Mouse (Mus musculus): ENCODE results near the gene Lrig1.

Lrig1 gene

DNA sequence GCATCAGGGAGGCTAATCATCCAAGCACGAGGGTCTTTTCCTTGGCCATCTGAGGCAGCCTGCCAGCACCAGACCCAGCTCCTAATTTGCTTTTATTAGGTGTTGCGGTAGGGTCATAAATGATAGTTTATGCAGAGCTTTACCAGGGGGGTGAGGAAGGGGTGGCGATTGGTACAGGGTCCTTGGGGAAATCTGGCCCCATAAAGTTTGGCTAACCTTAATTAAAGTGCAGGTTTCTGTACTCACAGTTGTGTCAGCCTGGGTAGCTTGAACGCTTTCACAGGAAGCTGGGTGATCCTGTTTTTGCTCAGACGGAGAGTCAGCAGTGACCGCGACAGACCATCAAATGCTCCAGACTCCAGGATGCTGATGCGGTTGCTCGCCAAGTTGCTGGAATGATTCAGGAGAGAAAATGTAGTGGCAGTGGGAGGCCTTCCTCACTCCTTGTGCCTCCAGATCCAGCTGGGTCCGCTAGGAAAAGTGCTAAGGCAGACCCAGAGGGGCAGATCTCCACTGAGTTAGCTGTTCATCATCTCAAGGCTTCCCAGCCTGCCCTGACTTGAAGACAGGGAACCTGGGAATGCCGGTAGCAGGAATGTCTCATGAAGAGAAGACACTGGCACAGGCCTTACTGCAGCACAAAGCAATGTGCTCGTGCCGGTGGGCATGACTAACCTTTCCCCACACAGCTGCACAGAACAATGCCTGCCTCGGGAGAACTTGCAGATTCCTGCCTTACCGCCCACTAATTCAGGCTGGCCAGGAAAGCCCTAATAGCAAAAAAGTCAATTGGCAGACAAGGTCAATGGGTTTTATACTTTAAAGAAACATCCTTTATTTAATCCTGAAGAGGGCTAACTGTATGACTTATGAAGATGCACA, 72.0 kb downstream of the Lrig1 start:
- in situ Hi-C loops (cut with MboI; ENCODE audit: unreplicated experiment in 2 of 2), result loop anchor here (10.0 to 25.0 kb wide), 2 partner anchors 137 to 484 kb away; partner anchors contain the start of gene Kbtbd8 (in 1 of the 2)

DNA sequence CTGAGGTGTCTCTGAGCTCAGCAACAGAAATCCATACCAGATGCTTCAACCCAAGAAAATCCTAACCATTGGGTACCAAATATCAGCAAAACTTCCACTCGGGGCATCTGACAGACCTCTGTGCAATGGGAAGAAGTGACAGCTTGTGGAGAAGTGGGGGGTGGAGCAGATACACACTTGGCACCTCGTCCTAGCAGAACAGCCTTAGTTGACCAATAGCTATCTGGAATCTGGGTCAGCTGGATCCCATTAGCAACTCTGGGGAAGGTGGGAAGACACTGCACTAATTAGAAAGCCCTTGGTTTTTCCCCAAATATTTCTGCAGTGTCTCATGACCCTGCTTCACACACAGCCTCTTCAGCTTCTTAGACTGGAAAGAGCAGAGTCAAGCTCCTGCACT, 73.2 kb downstream of the Lrig1 start:
- in situ Hi-C loops (cut with MboI; ENCODE audit: unreplicated experiment in 2 of 2), result loop anchor here (10.0 to 25.0 kb wide), 2 partner anchors 138 to 485 kb away; partner anchors contain the start of gene Kbtbd8 (in 1 of the 2)

DNA sequence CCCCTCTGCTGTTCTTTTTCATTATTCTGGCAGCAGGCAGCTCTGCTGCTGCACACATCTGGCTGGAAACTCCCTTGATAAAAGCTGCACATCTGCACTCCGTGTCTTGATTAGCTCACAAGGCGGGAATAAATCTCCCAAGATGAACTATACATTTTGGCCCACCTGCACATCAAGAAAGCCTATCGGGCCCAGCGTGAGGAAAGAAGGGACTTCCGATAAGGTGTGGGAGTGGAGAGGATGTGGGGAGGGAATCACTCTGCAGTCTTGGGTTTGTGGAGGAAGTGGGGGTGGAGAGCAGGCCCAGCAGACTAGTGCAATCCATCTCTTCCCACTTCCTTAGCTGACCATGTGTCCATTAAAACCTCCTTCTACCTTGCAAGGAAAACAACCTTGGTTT, 74.1 kb downstream of the Lrig1 start:
- in situ Hi-C loops (cut with MboI; ENCODE audit: unreplicated experiment in 2 of 2), result loop anchor here (10.0 to 25.0 kb wide), 2 partner anchors 139 to 486 kb away; partner anchors contain the start of gene Kbtbd8 (in 1 of the 2)

DNA sequence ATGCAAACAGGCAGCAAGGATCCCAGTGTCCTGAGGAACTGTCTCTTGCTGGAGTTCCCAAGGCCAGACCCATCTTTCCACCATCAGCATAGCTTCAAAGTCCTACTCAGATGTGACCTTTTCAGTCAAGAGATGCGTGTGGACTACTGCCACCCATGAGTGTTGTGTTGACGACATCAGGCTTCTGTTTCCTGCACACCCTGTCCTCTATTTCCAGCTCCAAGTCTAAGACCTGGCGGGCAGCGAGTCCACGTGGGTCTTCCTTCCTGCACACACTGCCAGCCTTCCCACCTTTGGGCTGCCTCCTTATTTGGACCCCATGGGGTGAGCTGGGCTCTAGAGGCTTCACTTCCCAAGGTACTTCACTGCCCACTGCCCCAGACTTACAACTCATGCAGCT, 75.4 kb downstream of the Lrig1 start:
- in situ Hi-C loops (cut with MboI; ENCODE audit: unreplicated experiment in 2 of 2), result loop anchor here in 1 of 2 experiments (10.0 kb wide), 1 partner anchor 140 kb away; no protein-coding TSS in a partner anchor

DNA sequence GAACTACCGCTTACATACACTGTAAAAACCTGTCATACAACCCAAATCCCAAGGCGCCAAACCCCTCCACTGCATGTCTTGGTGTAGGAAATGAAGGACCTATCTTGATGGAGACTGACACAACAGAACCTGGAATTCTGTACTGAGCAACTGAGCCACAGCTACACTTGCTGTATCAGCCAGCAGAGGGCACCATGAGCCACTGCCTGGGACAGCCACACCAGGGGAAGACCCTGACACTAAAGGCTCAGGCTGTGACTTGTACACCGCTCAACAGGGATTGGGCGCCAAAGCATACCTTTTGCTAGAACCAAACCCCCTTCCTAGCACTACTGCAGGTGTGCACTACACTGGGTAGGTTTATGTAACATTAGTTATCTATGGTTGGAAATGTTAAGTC, 77.0 kb downstream of the Lrig1 start:
- in situ Hi-C loops (cut with MboI; ENCODE audit: unreplicated experiment in 2 of 2), result loop anchor here in 1 of 2 experiments (10.0 kb wide), 1 partner anchor 142 kb away; no protein-coding TSS in a partner anchor

DNA sequence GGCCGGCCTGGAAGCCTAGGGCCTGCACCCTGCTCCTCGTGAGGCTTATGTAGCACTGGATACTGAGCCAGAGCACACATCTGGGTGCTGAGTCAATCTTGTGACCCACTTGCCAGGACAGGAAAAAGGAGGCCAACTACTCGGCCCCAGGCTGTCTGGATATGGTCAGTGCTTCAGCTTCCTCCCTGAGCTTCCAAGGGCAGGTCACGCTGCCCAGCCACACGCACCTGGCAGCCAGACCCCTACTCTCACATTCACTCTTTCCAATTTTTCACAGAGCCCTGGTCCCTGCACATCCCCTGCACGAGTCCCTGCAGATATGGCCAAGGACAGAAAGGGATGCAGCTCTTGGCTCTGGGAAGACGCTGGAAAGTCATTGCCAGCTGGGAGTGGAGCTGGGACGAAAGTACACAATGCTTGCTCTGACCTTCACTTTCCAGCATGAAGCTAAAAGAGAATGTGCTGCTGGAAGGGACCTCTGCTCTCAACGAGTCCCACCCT, 79.1 kb downstream of the Lrig1 start:
- in situ Hi-C loops (cut with MboI; ENCODE audit: unreplicated experiment in 2 of 2), result loop anchor here in 1 of 2 experiments (10.0 kb wide), 1 partner anchor 144 kb away; no protein-coding TSS in a partner anchor

DNA sequence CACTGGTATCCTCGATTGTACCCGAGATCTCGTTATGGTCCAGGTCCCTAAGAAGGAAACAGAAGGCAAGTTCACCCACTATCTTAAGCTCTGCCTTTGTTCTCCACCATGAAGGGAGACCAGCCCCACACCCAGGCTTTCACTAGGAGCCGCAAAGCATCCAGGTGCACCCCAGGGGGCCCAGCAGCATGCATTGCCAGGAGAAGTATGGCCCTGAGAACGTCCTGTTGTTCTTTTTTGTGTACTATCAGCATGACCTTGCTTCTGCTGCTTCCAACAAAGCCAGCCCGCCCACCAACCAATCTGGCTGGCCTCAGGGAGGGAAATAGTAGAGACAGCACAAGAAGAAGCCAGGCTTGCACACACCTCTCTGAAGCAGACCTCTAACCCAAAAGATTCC, 79.7 kb downstream of the Lrig1 start:
- in situ Hi-C loops (cut with MboI; ENCODE audit: unreplicated experiment in 2 of 2), result loop anchor here in 1 of 2 experiments (10.0 kb wide), 1 partner anchor 145 kb away; no protein-coding TSS in a partner anchor

DNA sequence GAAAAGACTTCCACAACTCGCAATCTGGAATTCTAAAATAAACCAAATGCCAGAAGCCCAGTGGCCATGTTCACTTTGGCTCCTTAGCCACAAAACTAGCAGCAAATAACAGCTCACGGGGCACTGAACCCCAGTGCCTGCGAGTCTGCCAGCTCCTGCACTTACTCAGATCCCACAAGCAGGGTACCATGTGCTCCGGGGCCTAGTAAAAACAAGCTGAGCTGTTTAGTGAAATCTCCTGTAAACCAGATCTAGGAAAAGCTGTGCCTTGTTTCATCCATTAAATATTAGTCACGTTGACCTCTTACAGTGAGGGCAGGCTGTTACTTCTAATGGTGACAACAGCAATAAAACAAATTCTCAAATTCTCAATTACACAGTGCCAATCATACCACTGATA, 81.3 kb downstream of the Lrig1 start:
- in situ Hi-C loops (cut with MboI; ENCODE audit: unreplicated experiment in 2 of 2), result loop anchor here (5.0 to 10.0 kb wide), 2 partner anchors 346 to 349 kb away; no protein-coding TSS in a partner anchor

DNA sequence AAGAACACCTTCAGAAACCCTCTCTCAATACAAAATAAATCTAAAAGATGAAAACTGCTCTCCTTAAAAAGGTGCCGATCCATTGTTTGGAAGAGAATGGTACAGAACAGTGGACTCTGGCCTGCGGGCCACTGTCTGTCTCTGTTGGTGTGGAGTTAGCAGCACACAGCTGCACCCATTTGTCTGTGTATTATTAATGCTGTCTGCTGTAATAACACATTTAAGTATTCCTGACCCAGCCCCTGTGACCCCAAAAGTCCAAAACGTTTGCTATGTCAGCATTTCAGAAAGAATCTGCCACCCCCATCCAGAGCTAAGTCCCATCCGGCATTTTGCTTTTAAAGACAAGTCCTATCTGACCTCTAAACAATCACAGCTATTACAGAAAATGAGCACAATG, 84.0 kb downstream of the Lrig1 start:
- in situ Hi-C loops (cut with MboI; ENCODE audit: unreplicated experiment in 2 of 2), result loop anchor here (5.0 to 10.0 kb wide), 2 partner anchors 349 to 351 kb away; no protein-coding TSS in a partner anchor

DNA sequence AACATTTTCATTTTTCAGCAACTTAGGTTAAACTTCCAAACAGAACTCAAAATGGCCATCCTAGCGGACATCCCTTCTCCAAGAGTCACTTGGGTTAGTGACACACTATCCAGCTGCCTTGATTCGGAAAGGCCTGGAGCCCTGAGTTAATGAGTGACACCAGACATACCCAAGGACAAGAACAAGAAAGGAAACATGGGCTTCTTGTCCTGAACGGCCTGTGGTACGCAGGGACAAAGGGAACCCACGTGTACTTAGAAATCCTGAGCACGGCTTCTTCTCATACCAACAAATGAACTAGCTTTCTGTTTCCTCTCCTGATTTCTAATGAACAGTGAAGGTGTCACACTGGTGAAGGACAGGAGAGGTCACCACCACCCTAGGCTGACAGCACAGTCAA, 85.6 kb downstream of the Lrig1 start:
- in situ Hi-C loops (cut with MboI; ENCODE audit: unreplicated experiment in 2 of 2), result loop anchor here in 1 of 2 experiments (10.0 kb wide), 1 partner anchor 350 kb away; no protein-coding TSS in a partner anchor

DNA sequence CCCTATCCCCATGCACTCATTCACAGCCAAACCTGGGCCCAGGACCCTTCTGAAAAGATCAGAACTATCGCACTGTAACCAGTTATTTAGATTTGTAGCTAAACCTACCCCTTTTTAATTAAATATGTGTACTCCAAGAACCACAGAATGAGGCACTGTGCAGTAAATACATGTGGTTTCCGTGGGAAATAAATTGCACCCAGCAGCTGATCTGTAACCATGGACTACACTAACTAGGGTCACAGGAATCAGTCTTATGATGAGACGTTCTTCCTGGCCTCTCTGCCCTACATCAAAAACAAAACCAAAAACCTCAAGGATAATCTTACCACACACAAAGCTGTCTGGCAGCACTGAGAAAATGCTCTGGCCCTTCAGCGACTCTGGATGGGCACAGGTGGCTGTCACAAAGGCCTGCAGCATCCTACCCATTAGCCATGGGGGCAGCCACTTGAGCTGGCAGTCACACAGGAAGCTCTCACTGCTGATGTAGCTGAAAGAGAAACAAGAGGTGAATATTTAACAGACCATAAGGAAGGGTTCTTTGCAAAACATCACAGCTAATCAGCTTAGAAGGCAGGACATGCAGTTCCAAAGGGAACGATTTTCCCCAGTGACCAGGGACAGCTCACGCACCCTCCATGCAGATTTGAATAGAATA, 86.6 kb downstream of the Lrig1 start:
- in situ Hi-C loops (cut with MboI; ENCODE audit: unreplicated experiment in 2 of 2), result loop anchor here in 1 of 2 experiments (10.0 kb wide), 1 partner anchor 351 kb away; no protein-coding TSS in a partner anchor

DNA sequence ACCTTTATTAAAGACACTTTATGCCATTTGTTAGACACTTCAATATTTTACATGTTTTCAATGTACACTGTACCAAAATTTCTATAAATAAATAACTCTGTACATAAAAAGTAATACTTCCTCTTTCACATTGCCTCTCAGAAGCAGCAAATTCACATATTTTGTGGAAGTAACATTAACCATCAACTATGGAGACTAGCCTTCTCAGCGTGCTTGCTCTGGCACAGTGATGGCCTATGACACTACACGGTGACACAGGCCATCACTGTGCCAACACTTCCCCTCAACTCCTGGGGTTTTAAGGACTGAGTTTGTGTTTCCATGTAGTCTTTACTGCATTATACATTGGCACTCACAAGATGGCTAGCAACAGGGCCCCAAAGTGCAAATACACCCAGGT, 95.4 kb downstream of the Lrig1 start:
- in situ Hi-C loops (cut with MboI; ENCODE audit: unreplicated experiment in 2 of 2), result no loop called here

DNA sequence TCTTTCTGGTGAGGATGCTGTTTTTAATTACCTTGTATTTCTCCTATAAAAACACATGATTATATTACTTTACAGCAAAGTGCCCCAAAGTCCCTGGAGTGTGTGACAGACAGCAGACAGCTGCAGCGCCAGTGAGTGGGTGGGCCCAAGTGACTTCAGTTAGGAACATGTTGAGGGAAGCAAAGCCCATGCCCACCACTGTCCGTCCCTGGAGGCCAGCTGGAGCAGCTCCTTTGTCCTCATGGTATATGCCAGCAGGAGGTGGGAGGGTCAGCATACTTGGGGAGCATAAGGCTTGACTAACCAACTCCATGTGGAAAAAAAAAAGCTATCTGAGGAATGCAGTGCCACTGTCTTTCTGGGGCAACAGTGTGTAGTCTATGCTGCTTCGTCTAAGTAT, 95.9 kb downstream of the Lrig1 start:
- in situ Hi-C loops (cut with MboI; ENCODE audit: unreplicated experiment in 2 of 2), result no loop called here

DNA sequence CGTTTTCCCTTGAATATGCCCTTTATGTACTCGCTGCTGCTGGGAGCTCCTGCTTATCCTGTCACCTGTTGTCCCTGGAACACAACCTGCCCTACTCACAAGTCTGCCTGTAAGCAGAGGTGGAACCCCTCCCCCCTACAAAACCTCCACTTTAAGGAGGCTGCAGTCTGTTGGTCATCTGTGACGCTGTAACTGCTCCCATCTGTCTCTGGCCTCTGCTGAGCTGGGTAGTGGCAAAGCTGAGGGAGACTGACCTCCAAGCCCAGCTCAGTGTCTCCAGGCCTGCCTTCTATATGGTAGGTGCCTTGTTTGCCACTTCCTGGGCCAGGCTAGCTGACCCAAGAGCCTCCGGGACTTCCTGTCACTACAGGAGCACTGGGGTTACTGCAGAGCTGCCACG, 98.1 kb downstream of the Lrig1 start:
- in situ Hi-C loops (cut with MboI; ENCODE audit: unreplicated experiment in 2 of 2), result no loop called here

DNA sequence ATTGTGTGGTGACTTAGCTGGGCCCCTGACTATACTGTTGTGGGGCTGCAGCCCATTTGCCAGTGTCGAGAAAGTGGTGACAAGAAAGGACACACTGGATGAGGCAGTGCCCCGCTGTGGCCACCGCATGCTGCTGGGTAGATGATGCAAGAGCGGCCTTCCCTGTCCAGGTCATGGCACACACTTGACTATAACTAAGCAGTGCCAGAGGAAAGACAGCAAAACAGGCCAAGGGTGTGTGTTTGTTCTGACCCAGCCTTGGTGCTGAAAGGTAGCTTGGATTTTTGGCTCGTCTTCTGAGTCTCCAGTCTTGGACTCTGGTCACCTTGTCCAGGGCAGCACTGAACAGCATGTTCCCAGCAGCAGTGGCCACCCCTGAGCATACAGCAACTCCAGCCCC, 98.9 kb downstream of the Lrig1 start:
- in situ Hi-C loops (cut with MboI; ENCODE audit: unreplicated experiment in 2 of 2), result no loop called here

DNA sequence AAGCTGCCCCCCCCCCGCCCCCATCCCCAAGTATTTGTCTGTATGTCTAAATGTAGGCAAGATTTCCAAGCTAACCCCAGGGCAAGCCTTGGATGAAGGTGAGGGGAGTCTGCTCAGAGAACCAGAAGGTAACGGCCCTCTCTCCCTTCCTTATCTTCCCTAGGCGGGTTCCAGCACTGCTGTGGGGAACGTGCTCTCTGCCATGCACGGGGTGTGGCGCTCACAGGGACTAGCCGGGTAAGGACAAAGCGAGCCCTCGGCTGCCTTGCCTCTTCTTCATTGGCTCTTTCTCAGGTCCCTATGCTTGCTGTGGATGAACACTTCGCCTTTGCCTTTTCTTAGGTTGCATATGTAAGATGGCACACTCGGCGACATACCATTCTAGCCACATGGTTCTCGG, 100.9 kb downstream of the Lrig1 start:
- in situ Hi-C loops (cut with MboI; ENCODE audit: unreplicated experiment in 2 of 2), result no loop called here

DNA sequence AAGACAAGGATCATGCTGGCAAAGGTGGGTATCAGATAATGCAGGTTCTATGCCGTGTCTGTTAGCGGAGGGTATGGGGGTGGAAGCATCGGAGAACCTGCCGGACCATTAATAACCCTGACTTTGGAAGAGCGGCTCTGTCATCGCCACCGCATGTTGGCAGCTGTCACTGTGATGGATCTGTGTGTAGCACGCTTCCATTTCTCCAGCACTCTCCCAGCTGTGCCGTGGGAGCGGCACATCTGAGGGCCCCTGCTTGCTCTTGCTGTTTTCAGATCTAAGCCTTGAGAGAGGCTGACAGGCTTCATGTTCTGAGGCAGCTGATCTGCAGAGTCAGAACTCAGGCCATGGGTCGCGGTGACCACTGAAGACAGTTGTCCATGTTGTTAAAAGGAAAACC, 101.5 kb downstream of the Lrig1 start:
- in situ Hi-C loops (cut with MboI; ENCODE audit: unreplicated experiment in 2 of 2), result no loop called here

DNA sequence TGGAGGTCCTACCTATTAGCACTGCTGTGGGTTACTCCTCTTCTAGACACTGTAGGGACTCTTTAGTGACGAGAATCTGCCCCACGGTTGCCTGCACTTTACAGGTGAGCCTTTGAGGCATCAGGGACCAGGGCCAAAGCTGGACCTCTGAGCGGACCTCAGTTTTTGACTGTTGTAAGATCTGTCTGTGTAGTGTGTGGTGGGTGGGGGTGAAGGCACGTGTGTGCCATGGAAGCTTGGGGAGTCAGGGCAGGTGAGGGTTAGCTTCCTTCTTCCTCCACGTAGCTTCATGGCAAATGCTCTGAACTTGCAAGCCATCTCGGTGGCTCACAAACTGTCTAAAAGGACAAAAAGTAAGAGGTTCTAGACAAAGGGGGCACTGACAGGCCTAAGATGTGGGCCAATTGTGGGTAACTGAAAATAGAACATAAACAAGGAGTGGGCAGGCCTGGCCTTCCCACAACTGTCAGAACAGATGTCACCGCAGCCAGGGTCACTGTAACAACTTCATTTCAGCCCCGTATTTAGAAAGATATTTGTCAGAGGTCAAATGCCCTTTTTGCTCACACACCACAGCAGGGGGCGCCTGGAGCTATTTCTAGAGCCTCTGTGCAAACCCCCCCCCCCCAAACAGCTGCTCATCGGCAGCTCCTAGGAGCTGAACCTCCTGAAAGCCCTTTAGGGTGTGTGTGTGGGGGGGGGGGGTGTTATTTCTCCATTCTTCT, 103.0 kb downstream of the Lrig1 start:
- in situ Hi-C loops (cut with MboI; ENCODE audit: unreplicated experiment in 2 of 2), result no loop called here

DNA sequence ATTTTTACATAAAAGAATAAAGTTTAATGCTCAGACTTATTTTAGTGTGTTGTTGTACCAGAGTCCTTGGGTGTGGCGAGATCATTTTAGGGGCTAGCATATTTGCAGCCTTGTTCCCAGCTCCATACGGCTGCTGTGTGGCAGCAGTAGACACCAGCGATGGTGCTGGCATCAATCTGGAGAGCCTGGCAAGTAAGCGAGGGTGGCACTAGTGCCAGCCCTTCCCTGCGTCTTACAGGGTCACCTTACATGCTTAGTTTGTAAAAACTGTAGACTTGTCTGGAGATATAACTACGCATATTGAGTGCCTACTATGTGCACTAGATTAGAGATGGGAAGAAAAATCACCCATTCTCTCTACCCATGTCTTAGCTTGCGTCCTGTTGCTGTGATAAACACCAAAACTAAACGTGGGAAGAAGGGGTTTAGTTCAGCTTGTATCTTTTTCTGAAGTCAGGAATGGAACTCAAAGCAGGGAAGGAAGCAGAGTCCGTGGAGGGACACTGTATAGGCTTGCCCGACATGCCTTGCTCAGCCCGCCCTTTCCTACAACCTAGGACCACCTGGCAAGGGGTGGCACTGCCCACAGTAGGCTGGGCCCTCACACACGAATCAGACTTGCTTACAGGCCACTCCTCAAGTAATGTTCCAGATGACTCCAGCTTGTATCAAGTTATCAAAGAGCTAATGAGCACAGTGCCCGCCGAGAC, 103.8 kb downstream of the Lrig1 start:
- in situ Hi-C loops (cut with MboI; ENCODE audit: unreplicated experiment in 2 of 2), result no loop called here

DNA sequence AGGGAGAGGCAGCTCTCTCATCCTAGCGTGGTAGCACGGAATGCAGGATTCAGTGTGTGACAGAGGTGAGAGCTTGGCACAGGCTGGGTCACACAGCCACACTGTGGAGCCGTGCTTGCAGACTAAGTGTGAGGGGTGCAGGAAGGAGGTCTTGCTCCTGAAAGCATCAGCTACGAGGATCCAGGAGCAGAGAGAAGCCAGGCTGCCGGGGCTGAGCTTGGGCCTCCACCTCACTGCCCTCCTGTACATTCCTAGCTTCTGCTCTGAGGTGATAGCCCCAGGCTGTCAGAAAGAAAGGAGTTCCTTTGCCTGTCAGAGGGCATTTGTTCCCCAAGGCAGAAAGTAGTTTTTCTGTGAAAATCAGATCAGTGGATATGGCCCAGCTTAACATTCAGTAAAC, 104.8 kb downstream of the Lrig1 start:
- in situ Hi-C loops (cut with MboI; ENCODE audit: unreplicated experiment in 2 of 2), result no loop called here

Measured in v-Abl transformed pro-B cells (cell line).